In the genomic region with DNA sequence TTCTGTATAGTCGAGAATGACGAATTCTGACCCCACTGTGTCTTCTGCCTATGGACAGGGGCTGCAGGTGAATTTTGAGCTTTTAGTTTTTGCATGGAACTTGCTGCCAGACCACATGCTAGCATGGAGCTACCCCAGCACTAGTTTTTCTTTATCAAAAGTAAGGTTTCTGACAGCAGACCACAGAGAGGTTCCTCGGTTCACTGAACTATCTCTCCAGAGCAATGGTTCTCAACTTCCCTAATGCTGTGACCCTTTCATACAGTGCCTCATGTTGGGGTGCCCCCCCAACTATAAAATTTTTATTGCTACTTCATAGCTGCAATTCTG, we compare ENCODE assay signal across 8 mouse cellular contexts. TPM values are rescaled to one million over a fixed set of nuclear protein-coding genes. Genes with fewer than 3 reads are reported as not detected.
A peak's percentile ranks its signal among the peaks of the same experiment; 100 is the strongest.
DNase-seq lines count a peak whose midpoint lies in the region; ATAC-seq and TF ChIP-seq lines count a peak whose summit lies in the region.

No protein-coding gene starts in this region.

- H3K27ac ChIP-seq in hindbrain, embryonic 13.5 days, result no peak overlapping the region
- no peak overlapping the region for H3K27ac ChIP-seq in hindbrain, embryonic 11.5 days (ENCODE audit: low read depth, low read length)
- H3K27ac ChIP-seq in embryonic facial prominence, embryonic 12.5 days, result no peak overlapping the region
- H3K27ac ChIP-seq in liver, embryonic 12.5 days, result peak overlapping the region; percentile 76

- DNase-seq in hindbrain, embryonic 11.5 days (ENCODE audit: low spot score), result no peak
- no peak for DNase-seq in cerebellum, postnatal 25 days
- no peak for DNase-seq in embryo, embryonic 9.5 days (ENCODE audit: extremely low spot score)

- peaks cover 20% of the 10 kb centered on the region for H3K36me3 ChIP-seq in hindbrain, embryonic 13.5 days
- H3K36me3 ChIP-seq in hindbrain, embryonic 11.5 days (ENCODE audit: control insufficient read depth, insufficient read depth, low read length), result no peaks in the 10 kb centered on the region
- peaks cover 53% of the 10 kb centered on the region for H3K36me3 ChIP-seq in E14TG2a.4 (ENCODE audit: insufficient read depth, low read length)
- H3K36me3 ChIP-seq in embryonic facial prominence, embryonic 12.5 days, result peaks cover 16% of the 10 kb centered on the region
- peaks cover 36% of the 10 kb centered on the region for H3K36me3 ChIP-seq in liver, embryonic 12.5 days

- H3K4me1 ChIP-seq in hindbrain, embryonic 13.5 days (replicated peaks), result peaks cover 14% of the 10 kb centered on the region
- no peaks in the 10 kb centered on the region for H3K4me1 ChIP-seq in hindbrain, embryonic 11.5 days (replicated peaks; ENCODE audit: control insufficient read depth, insufficient read depth, low read length)
- H3K4me1 ChIP-seq in E14TG2a.4 (replicated peaks; ENCODE audit: low read depth, low read length), result peaks cover 48% of the 10 kb centered on the region
- peaks cover 13% of the 10 kb centered on the region for H3K4me1 ChIP-seq in embryonic facial prominence, embryonic 12.5 days
- peaks cover 29% of the 10 kb centered on the region for H3K4me1 ChIP-seq in liver, embryonic 12.5 days

- no peaks in the 10 kb centered on the region for H3K9me3 ChIP-seq in hindbrain, embryonic 13.5 days
- no peaks in the 10 kb centered on the region for H3K9me3 ChIP-seq in hindbrain, embryonic 11.5 days (ENCODE audit: control insufficient read depth, low read length)
- H3K9me3 ChIP-seq in E14TG2a.4 (ENCODE audit: low read length), result no peaks in the 10 kb centered on the region
- H3K9me3 ChIP-seq in embryonic facial prominence, embryonic 12.5 days, result no peaks in the 10 kb centered on the region
- H3K9me3 ChIP-seq in liver, embryonic 12.5 days (replicated peaks), result no peaks in the 10 kb centered on the region

- ATAC-seq in hindbrain, embryonic 13.5 days (ENCODE audit: low FRiP score), result no peak
- no peak for ATAC-seq in hindbrain, embryonic 11.5 days (ENCODE audit: low FRiP score)
- no peak for ATAC-seq in embryonic facial prominence, embryonic 12.5 days (ENCODE audit: insufficient number of reproducible peaks, insufficient read depth, low FRiP score, low TSS enrichment)
- no peak for ATAC-seq in liver, embryonic 12.5 days
- ATAC-seq in activated CD4-positive, CD25-positive, alpha-beta regulatory T cell, adult 4 months, result no peak

- no peaks in the 10 kb centered on the region for H3K27me3 ChIP-seq in hindbrain, embryonic 13.5 days
- no peaks in the 10 kb centered on the region for H3K27me3 ChIP-seq in hindbrain, embryonic 11.5 days (ENCODE audit: control insufficient read depth, insufficient read depth, low read length)
- H3K27me3 ChIP-seq in E14TG2a.4 (ENCODE audit: insufficient read depth, low read length), result no peaks in the 10 kb centered on the region
- H3K27me3 ChIP-seq in embryonic facial prominence, embryonic 12.5 days, result no peaks in the 10 kb centered on the region
- no peaks in the 10 kb centered on the region for H3K27me3 ChIP-seq in liver, embryonic 12.5 days (replicated peaks)

- H3K4me2 ChIP-seq in hindbrain, embryonic 13.5 days, result peak overlapping the region; percentile 87; the same call in 1 of the 2 replicates
- no peak overlapping the region for H3K4me2 ChIP-seq in hindbrain, embryonic 11.5 days (replicated peaks; ENCODE audit: low read depth, low read length)
- H3K4me2 ChIP-seq in embryonic facial prominence, embryonic 12.5 days (replicated peaks), result peak overlapping the region; percentile 90
- H3K4me2 ChIP-seq in liver, embryonic 12.5 days, result peak overlapping the region; percentile 88

- no peak overlapping the region for H3K4me3 ChIP-seq in hindbrain, embryonic 13.5 days
- no peak overlapping the region for H3K4me3 ChIP-seq in hindbrain, embryonic 11.5 days (ENCODE audit: low read depth, low read length)
- peak overlapping the region; percentile 99 for H3K4me3 ChIP-seq in E14TG2a.4 (replicated peaks; ENCODE audit: low read length)
- H3K4me3 ChIP-seq in embryonic facial prominence, embryonic 12.5 days, result peak overlapping the region; percentile 92
- H3K4me3 ChIP-seq in liver, embryonic 12.5 days, result peak overlapping the region; percentile 85

- WGBS in hindbrain, embryonic 13.5 days, result 84% methylated on average over 3 of the region's 3 CpGs
- WGBS in hindbrain, embryonic 11.5 days, result 79% methylated on average over 3 of the region's 3 CpGs
- 85% methylated on average over 3 of the region's 3 CpGs for WGBS in embryonic facial prominence, embryonic 12.5 days
- WGBS in liver, embryonic 12.5 days (ENCODE audit: insufficient replicate concordance), result 31% methylated on average over 3 of the region's 3 CpGs

- no peak overlapping the region for H3K9ac ChIP-seq in hindbrain, embryonic 13.5 days
- H3K9ac ChIP-seq in hindbrain, embryonic 11.5 days (ENCODE audit: low read depth, low read length), result no peak overlapping the region
- peak overlapping the region; percentile 84; the same call in 1 of the 2 replicates for H3K9ac ChIP-seq in embryonic facial prominence, embryonic 12.5 days
- H3K9ac ChIP-seq in liver, embryonic 12.5 days, result peak overlapping the region; percentile 81

- no peak for TF ChIP-seq CTCF in E14TG2a.4 (conservative IDR thresholded peaks at IDR 0.05; ENCODE audit: low read length)

RNA-seq across cellular contexts. Expression of gene Rfc2, which starts 2.7 kb away (rescaled TPM):
- 192 and 194 TPM in 2 replicates for polyA plus RNA-seq in hindbrain, embryonic 13.5 days (2015; fragmentation: Nextera tagmentation; extraction: Ambion mirVana)
- 291 and 298 TPM in 2 replicates for polyA plus RNA-seq in hindbrain, embryonic 11.5 days (2014; fragmentation: Nextera tagmentation; extraction: Ambion mirVana)
- 307 and 317 TPM in 2 replicates for polyA plus RNA-seq in embryonic facial prominence, embryonic 12.5 days (2016; fragmentation: Nextera tagmentation; extraction: Ambion mirVana)
- polyA plus RNA-seq in liver, embryonic 12.5 days (2016; fragmentation: Nextera tagmentation; extraction: Ambion mirVana), result 259 and 263 TPM in 2 replicates
- polyA plus RNA-seq in activated CD4-positive, CD25-positive, alpha-beta regulatory T cell, adult 4 months (2017; shearing (Covaris generic)), result 100 to 1,000 TPM; 129 to 149 TPM

RNA-seq across cellular contexts. Expression of gene Syna, which starts 23.9 kb away (rescaled TPM):
- polyA plus RNA-seq in hindbrain, embryonic 13.5 days (2015; fragmentation: Nextera tagmentation; extraction: Ambion mirVana), result 0.42 and 0.43 TPM in 2 replicates
- polyA plus RNA-seq in hindbrain, embryonic 11.5 days (2014; fragmentation: Nextera tagmentation; extraction: Ambion mirVana), result not detected in 2 replicates
- polyA plus RNA-seq in embryonic facial prominence, embryonic 12.5 days (2016; fragmentation: Nextera tagmentation; extraction: Ambion mirVana), result 0.15 TPM in 1 of 2 replicates, not detected in the other
- not detected in 2 replicates for polyA plus RNA-seq in liver, embryonic 12.5 days (2016; fragmentation: Nextera tagmentation; extraction: Ambion mirVana)
- under 1 TPM in 1 of 2 experiments, not detected in 1; 0.43 TPM for polyA plus RNA-seq in activated CD4-positive, CD25-positive, alpha-beta regulatory T cell, adult 4 months (2017; shearing (Covaris generic))

RNA-seq across cellular contexts. Expression of gene Lat2, which starts 31.0 kb away (rescaled TPM):
- 5.7 and 6.0 TPM in 2 replicates for polyA plus RNA-seq in hindbrain, embryonic 13.5 days (2015; fragmentation: Nextera tagmentation; extraction: Ambion mirVana)
- 0.77 and 3.1 TPM in 2 replicates for polyA plus RNA-seq in hindbrain, embryonic 11.5 days (2014; fragmentation: Nextera tagmentation; extraction: Ambion mirVana)
- 1.9 and 3.3 TPM in 2 replicates for polyA plus RNA-seq in embryonic facial prominence, embryonic 12.5 days (2016; fragmentation: Nextera tagmentation; extraction: Ambion mirVana)
- 1.7 and 1.8 TPM in 2 replicates for polyA plus RNA-seq in liver, embryonic 12.5 days (2016; fragmentation: Nextera tagmentation; extraction: Ambion mirVana)
- 1 to 10 TPM; 3.8 to 5.4 TPM for polyA plus RNA-seq in activated CD4-positive, CD25-positive, alpha-beta regulatory T cell, adult 4 months (2017; shearing (Covaris generic))

RNA-seq across cellular contexts. Expression of gene Clip2, which starts 31.6 kb away (rescaled TPM):
- polyA plus RNA-seq in hindbrain, embryonic 13.5 days (2015; fragmentation: Nextera tagmentation; extraction: Ambion mirVana), result 14.4 and 15.1 TPM in 2 replicates
- polyA plus RNA-seq in hindbrain, embryonic 11.5 days (2014; fragmentation: Nextera tagmentation; extraction: Ambion mirVana), result 7.4 and 8.0 TPM in 2 replicates
- 7.4 and 7.6 TPM in 2 replicates for polyA plus RNA-seq in embryonic facial prominence, embryonic 12.5 days (2016; fragmentation: Nextera tagmentation; extraction: Ambion mirVana)
- 0.94 and 1.0 TPM in 2 replicates for polyA plus RNA-seq in liver, embryonic 12.5 days (2016; fragmentation: Nextera tagmentation; extraction: Ambion mirVana)
- polyA plus RNA-seq in activated CD4-positive, CD25-positive, alpha-beta regulatory T cell, adult 4 months (2017; shearing (Covaris generic)), result 1 to 10 TPM in 1 of 2 experiments, under 1 TPM in 1; 0.30 to 1.1 TPM

RNA-seq across cellular contexts. Expression of gene Eif4h, which starts 55.4 kb away (rescaled TPM):
- polyA plus RNA-seq in hindbrain, embryonic 13.5 days (2015; fragmentation: Nextera tagmentation; extraction: Ambion mirVana), result 336 and 347 TPM in 2 replicates
- polyA plus RNA-seq in hindbrain, embryonic 11.5 days (2014; fragmentation: Nextera tagmentation; extraction: Ambion mirVana), result 434 and 445 TPM in 2 replicates
- 504 and 505 TPM in 2 replicates for polyA plus RNA-seq in embryonic facial prominence, embryonic 12.5 days (2016; fragmentation: Nextera tagmentation; extraction: Ambion mirVana)
- 287 and 308 TPM in 2 replicates for polyA plus RNA-seq in liver, embryonic 12.5 days (2016; fragmentation: Nextera tagmentation; extraction: Ambion mirVana)
- 100 to 1,000 TPM; 112 to 143 TPM for polyA plus RNA-seq in activated CD4-positive, CD25-positive, alpha-beta regulatory T cell, adult 4 months (2017; shearing (Covaris generic))

Comparison
In these comparisons a context has a peak if more than half of its experiments do, and no peak if none do; other contexts are left out.
1. H3K4me3 ChIP-seq: peak in E14TG2a.4 (single experiment), embryonic facial prominence, embryonic 12.5 days (single experiment) and liver, embryonic 12.5 days (single experiment); none in hindbrain, embryonic 13.5 days (single experiment) and hindbrain, embryonic 11.5 days (single experiment).
2. H3K9ac ChIP-seq: peak in embryonic facial prominence, embryonic 12.5 days (single experiment) and liver, embryonic 12.5 days (single experiment); none in hindbrain, embryonic 13.5 days (single experiment) and hindbrain, embryonic 11.5 days (single experiment).